Mouse (Mus musculus) stomach, postnatal 0 days (tissue): ENCODE results near the gene Stk39.

Source experiments
- CTCF ChIP-seq: IDR thresholded peaks from 2 replicates; pipeline ENCODE4 v1.5.1; 2016; ENCODE audit warnings: antibody characterized with exemption, low read depth, mild to moderate bottlenecking, moderate library complexity
- EP300 ChIP-seq: optimal IDR thresholded peaks from 2 replicates; pipeline ENCODE3; 2016; ENCODE audit warnings: antibody characterized with exemption

DNA sequence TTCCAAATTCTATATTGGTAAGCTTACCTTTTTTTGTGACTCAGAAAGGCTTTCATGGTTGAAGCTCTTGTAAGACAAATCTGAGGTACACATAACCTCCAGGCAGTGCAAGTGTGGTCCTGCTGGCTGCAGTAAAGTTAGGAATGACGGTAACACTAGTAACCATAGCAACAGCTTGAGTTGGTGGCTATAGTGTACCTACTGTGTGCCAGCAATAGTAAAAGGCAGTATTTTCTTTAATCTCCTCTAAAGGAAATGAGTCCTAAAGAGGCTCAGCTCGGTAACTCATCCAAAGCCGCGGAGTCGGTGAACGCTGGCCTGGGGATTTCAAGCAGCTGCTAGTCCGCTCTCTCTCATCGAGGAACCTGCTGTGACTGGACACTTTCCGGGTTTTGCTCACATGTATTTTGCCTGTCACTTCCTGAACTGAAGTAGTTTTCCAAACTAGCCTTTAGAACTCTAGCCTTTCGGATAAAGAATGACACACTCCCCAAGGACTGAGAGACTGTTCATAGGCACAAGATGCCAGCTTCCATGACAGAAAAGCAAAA is 85.7 kb downstream of the Stk39 start:
- no peak for TF ChIP-seq CTCF
- no peak for TF ChIP-seq EP300
